Mouse (Mus musculus) heart, adult 2 months (tissue): ENCODE data around the gene Jakmip3. TPM values are rescaled to one million over a fixed set of nuclear protein-coding genes. Genes with fewer than 3 reads are reported as not detected.

Experiments
- DNase-seq, 2 experiments: peaks; one replicate each; pipeline ENCODE4 v3.0.0; 2021
- H3K27ac ChIP-seq: fragments of 200-600 bp; 2 replicates; pipeline ENCODE4 v1.8.1; 2022
- H3K27me3 ChIP-seq: fragments of 200-500 bp; 2 replicates; pipeline ENCODE4 v1.6.1; 2012; ENCODE audit warnings: mild to moderate bottlenecking, low read length, inconsistent platforms, mixed read lengths; ENCODE audit not compliant: control insufficient read depth, insufficient read depth
- H3K36me3 ChIP-seq: fragments of 200-500 bp; 2 replicates; pipeline ENCODE4 v1.6.1; 2012; ENCODE audit warnings: low read length, inconsistent platforms; ENCODE audit not compliant: control insufficient read depth, insufficient read depth
- H3K4me1 ChIP-seq: fragments of 200-500 bp; 2 replicates; pipeline ENCODE4 v1.6.1; 2011; ENCODE audit warnings: low read length; ENCODE audit not compliant: control insufficient read depth, insufficient read depth
- H3K4me3 ChIP-seq: fragments of 200-600 bp; 2 replicates; pipeline ENCODE4 v1.8.1; 2022
- H3K79me2 ChIP-seq: fragments of 200-500 bp; replicated peaks from 2 replicates; pipeline ENCODE4 v1.6.1; 2012; ENCODE audit warnings: mild to moderate bottlenecking, inconsistent platforms, low read length, moderate library complexity, mixed read lengths; ENCODE audit not compliant: control insufficient read depth, insufficient read depth
- H3K9ac ChIP-seq: fragments of 200-500 bp; 2 replicates; pipeline ENCODE4 v1.6.1; 2012; ENCODE audit warnings: low read depth, mild to moderate bottlenecking, control low read depth, inconsistent platforms, low read length, mixed read lengths
- CTCF ChIP-seq: fragments of 200-600 bp; IDR thresholded peaks from 2 replicates; pipeline ENCODE4 v1.8.1; 2022; ENCODE audit warnings: antibody characterized with exemption, mild to moderate bottlenecking, moderate library complexity
- EP300 ChIP-seq: fragments of 200-500 bp; IDR thresholded peaks from 2 replicates; pipeline ENCODE4 v1.6.1; 2011; ENCODE audit warnings: low read depth, low read length, control low read depth; ENCODE audit not compliant: insufficient read depth
- POLR2A ChIP-seq: fragments of 200-500 bp; IDR thresholded peaks from 2 replicates; pipeline ENCODE4 v1.6.1; 2011; ENCODE audit warnings: mild to moderate bottlenecking, low read depth, low read length, control low read depth; ENCODE audit not compliant: insufficient read depth
- WGBS: fragments of 180-500 bp; shearing (Covaris S2); methylation state at CpG from one replicate; pipeline ENCODE4 v1.1.7; 2018; 5-methylcytosine and 5-hydroxymethylcytosine counted together
- intact Hi-C: fragments of 180-260 bp; cut with DNase I; formaldehyde crosslinking; loops from one replicate; pipeline ENCODE4 v1.15.1; 2025
- polyA plus RNA-seq: library from polyadenylated mRNA; depleted of rRNA; stranded (reverse); fragments of >200 nt; gene quantifications from 2 replicates; pipeline ENCODE4 v1.2.3, GENCODE M21; 2012
- total RNA-seq, 2 experiments: library from RNA; stranded (reverse); gene quantifications; 2 replicates each; pipeline ENCODE4 v1.2.3; 2021

Gene Jakmip3
- total and polyA plus RNA-seq, 3 experiments, result 0.13 to 0.16 (median 0.14) TPM

DNA sequence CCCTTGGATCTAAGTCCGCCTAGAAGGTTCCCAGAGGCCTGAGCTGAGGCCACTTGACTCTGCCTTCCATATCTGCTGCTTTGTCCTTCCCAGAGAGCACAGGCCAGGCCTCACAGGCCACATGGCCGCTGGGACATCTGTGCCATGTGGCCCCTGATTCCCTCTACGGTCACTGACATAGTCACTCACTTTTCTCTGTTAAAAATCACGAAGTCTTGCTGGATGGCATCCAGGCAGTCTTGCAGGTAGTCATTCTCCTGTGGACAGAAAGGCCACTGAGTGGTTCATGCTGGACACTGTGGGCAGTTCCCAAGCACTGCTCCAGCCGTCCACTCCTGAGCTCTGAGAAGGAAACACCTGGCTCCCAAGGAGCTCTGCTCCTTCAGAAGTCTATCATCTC is 164.5 kb downstream of the Jakmip3 start:
- no peak for TF ChIP-seq POLR2A
- no peak for TF ChIP-seq CTCF
- no peak for TF ChIP-seq EP300
- WGBS, result 77% methylated on average over 5 of the region's 5 CpGs
- Histone ChIP-seq H3K36me3 (no peaks in the 10 kb centered on the region), H3K27ac (no peak overlapping the region), H3K27me3 (no peaks in the 10 kb centered on the region), H3K9ac (no peak overlapping the region), H3K4me1 (no peaks in the 10 kb centered on the region), H3K79me2 (no peaks in the 10 kb centered on the region), H3K4me3 (no peak overlapping the region)
- intact Hi-C loops, result no loop called here
- no peak for DNase-seq

DNA sequence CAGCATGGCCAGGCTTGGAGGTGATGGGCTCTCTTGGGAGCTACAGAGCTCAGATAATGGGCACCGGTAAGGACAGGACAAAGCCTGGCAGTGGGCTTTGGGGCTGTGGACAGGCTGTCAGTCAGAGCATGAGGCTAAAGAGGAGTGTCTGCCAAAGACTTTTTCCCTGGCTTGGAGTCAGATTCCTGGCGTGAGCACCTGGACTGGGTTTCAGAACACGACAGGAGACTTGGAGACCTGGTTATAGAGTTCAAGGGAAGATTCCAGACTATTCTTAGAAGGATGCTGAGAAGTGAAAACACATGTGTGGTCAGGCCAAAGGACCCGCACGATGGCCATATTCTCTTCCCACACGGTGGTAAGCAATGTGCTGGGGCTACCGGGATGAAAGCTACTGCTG is 165.2 kb downstream of the Jakmip3 start:
- WGBS, result 70% methylated on average over 7 of the region's 7 CpGs
- Histone ChIP-seq H3K9ac (no peak overlapping the region), H3K4me1 (no peaks in the 10 kb centered on the region), H3K4me3 (no peak overlapping the region), H3K27me3 (no peaks in the 10 kb centered on the region), H3K36me3 (no peaks in the 10 kb centered on the region), H3K79me2 (no peaks in the 10 kb centered on the region), H3K27ac (no peak overlapping the region)
- intact Hi-C loops, result no loop called here
- TF ChIP-seq EP300 (no peak), POLR2A (no peak), CTCF (no peak)
- no peak for DNase-seq

DNA sequence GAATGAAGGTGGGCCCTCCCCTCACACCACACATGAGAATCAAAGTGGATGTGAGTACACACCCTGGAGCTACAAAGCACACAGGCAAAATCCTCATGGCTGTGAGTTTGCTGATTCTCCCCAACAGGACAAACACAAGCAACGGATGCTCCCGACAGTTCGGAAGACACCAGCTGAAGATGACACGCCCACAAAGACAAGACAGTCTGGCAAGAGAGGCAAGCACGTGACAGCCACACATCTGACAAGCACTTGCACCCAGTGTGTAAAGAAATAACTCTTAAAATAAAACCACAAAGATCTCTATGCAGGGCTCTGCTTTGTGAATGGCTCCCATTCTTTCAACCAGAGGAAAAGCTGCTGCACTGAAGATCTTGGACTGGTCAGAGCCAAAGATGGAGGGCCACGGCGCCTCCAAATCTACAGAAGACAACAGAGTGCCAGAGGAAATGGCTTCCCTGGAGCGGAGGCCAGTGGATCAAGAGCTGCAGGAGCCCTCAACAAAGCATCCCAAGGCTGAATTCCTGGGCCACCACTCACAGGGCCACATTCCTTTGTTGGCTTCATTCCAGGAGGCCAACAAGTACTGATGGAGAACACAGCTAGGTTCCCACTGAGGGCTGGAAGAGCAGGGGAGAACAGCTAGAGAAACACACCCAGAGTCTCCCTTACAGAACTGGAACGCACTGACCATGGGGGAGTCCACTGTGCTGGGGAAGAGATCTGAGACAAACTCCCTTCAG is 167.5 kb downstream of the Jakmip3 start:
- Histone ChIP-seq H3K36me3 (no peaks in the 10 kb centered on the region), H3K4me1 (no peaks in the 10 kb centered on the region), H3K9ac (no peak overlapping the region), H3K4me3 (no peak overlapping the region), H3K79me2 (no peaks in the 10 kb centered on the region), H3K27me3 (no peaks in the 10 kb centered on the region), H3K27ac (no peak overlapping the region)
- intact Hi-C loops, result no loop called here
- WGBS, result 85% methylated on average over 9 of the region's 9 CpGs
- TF ChIP-seq POLR2A, result no peak
- DNase-seq, result no peak

DNA sequence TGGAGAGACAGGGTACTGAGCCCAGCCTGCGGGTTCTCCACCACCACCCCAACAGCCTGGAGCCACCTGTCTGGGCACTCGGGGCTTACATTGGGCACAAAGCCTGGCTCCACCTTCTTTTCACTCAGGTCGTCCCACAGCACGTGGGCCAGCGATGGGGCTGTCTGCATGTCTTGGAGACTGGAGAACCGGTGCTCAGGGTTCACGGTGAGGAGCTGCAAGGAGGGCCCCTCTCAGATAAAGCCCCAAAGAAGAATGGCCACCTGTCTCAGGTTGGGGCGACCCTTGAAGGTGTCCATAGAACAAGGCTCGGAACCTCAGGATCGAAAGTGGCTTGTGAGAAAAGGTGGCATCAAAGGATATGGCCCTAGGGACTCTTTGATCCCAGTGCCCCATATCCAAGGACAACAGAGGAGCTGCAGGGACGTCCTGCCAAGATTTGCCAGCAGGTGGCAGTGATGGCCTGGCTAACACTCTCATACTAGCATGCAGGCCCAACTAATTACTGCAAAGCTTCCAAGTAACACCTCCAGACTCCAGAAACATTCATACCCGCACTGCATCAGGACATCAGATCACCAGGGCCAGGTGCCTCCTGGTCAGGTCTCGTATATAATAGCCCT is 178.7 kb downstream of the Jakmip3 start:
- intact Hi-C loops, result no loop called here
- WGBS, result 36% methylated on average over 13 of the region's 13 CpGs

DNA sequence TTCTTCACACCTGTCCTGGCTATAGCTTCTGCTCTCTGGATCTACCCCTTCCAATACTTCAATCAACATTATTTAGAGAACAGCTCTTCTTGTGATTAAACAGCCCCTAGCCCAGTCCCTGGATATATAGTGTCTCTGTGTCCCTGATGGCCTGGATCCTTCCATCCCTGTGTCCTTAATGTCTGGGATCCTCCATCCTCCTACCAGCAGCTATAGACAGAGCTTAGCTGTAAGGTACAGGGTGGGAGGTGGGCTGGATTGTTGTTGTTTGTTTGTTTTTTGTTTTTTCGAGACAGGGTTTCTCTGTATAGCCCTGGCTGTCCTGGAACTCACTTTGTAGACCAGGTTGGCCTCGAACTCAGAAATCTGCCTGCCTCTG is 179.2 kb downstream of the Jakmip3 start:
- H3K36me3 ChIP-seq, result no peaks in the 10 kb centered on the region
- no peak overlapping the region for H3K4me3 ChIP-seq
- TF ChIP-seq POLR2A (no peak), EP300 (no peak), CTCF (no peak; the same call in 1 of the 2 replicates)
- DNase-seq, result no peak
- H3K79me2 ChIP-seq, result no peaks in the 10 kb centered on the region
- no peak overlapping the region for H3K9ac ChIP-seq
- no peak overlapping the region for H3K27ac ChIP-seq
- no peaks in the 10 kb centered on the region for H3K4me1 ChIP-seq
- WGBS, result 55% methylated on average over 2 of the region's 2 CpGs
- intact Hi-C loops, result loop anchor here (5.0 to 10.0 kb wide), 3 partner anchors 83 to 365 kb away; no protein-coding TSS in a partner anchor
- H3K27me3 ChIP-seq, result no peaks in the 10 kb centered on the region

More for the DNA sequence above, 178.7 kb downstream of the Jakmip3 start:
- Histone ChIP-seq H3K79me2 (no peaks in the 10 kb centered on the region), H3K36me3 (no peaks in the 10 kb centered on the region), H3K4me3 (no peak overlapping the region), H3K9ac (no peak overlapping the region), H3K27ac (no peak overlapping the region), H3K27me3 (no peaks in the 10 kb centered on the region), H3K4me1 (no peaks in the 10 kb centered on the region)
- no peak for TF ChIP-seq POLR2A
- TF ChIP-seq CTCF, result peak; percentile 97
- peak; percentile 89; the same call in 1 of the 2 replicates for TF ChIP-seq EP300
- DNase-seq, result peak; percentile 77 to 89

DNA sequence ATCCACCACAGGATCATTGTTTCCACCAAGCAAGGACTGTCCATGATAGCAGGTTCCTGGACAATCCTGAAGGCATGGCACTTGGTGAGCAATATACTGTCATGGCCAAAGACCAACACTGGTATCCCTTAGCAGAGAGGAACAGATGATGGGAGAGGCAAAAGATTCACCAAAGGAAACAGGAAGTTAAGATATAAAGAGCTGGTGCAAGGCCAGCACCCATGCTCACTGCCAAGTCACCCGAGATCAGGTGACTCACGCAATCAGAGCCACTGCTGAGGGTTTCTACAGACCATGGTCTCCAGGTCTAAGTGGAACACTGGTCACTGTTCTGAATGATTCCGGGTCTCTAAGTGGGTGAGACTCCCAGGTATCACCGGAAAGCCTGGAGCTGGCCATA is 185.4 kb downstream of the Jakmip3 start:
- no peaks in the 10 kb centered on the region for H3K27me3 ChIP-seq
- H3K36me3 ChIP-seq, result no peaks in the 10 kb centered on the region
- H3K27ac ChIP-seq, result no peak overlapping the region
- no peak overlapping the region for H3K4me3 ChIP-seq
- TF ChIP-seq CTCF, result no peak
- no peak for TF ChIP-seq EP300
- no peak for TF ChIP-seq POLR2A
- DNase-seq, result no peak
- intact Hi-C loops, result loop anchor here (5.0 to 10.0 kb wide), 2 partner anchors 41 to 359 kb away; no protein-coding TSS in a partner anchor
- H3K9ac ChIP-seq, result no peak overlapping the region
- H3K79me2 ChIP-seq, result no peaks in the 10 kb centered on the region
- no peaks in the 10 kb centered on the region for H3K4me1 ChIP-seq
- WGBS, result 63% methylated on average over 4 of the region's 4 CpGs
